Mouse (Mus musculus) G1E (cell line): ENCODE measurements around the gene Tank. TPM values are rescaled to one million over a fixed set of nuclear protein-coding genes. Genes with fewer than 3 reads are reported as not detected.

Experiments
- ATAC-seq: 2 replicates; pipeline ENCODE4 v1.8.0; 2016; ENCODE audit warnings: mild to moderate bottlenecking; ENCODE audit not compliant: insufficient number of reproducible peaks, poor library complexity, low FRiP score, severe bottlenecking; ENCODE audit errors: extremely low read depth
- DNase-seq: peaks from one replicate; pipeline ENCODE4 v3.0.0; 2012; ENCODE audit warnings: low spot score
- H3K27me3 ChIP-seq: 2 replicates; pipeline ENCODE4 v1.6.1; 2012; ENCODE audit warnings: mild to moderate bottlenecking, low read length, inconsistent platforms; ENCODE audit not compliant: insufficient read depth
- H3K36me3 ChIP-seq: replicated peaks from 2 replicates; pipeline ENCODE3; 2012; ENCODE audit warnings: mild to moderate bottlenecking, inconsistent platforms
- H3K4me1 ChIP-seq: 2 replicates; pipeline ENCODE4 v1.6.1; 2012; ENCODE audit warnings: low read depth, low read length, inconsistent platforms, mixed read lengths; ENCODE audit not compliant: insufficient read depth
- H3K4me3 ChIP-seq: 2 replicates; pipeline ENCODE4 v1.5.1; 2012; ENCODE audit warnings: low read depth, mild to moderate bottlenecking, inconsistent platforms, low read length, moderate library complexity, mixed read lengths
- H3K9me3 ChIP-seq: replicated peaks from 2 replicates; pipeline ENCODE4 v1.6.1; 2012; ENCODE audit warnings: inconsistent platforms
- CTCF ChIP-seq: IDR thresholded peaks from 2 replicates; pipeline ENCODE4 v1.5.1; 2012; ENCODE audit warnings: low read depth, low read length, inconsistent platforms, mixed read lengths
- GATA1 ChIP-seq: IDR thresholded peaks from 2 replicates; pipeline ENCODE4 v1.6.1; 2012; ENCODE audit warnings: borderline replicate concordance, low read length, inconsistent platforms, mixed read lengths
- GATA2 ChIP-seq: IDR thresholded peaks from 2 replicates; pipeline ENCODE4 v1.6.1; 2012; ENCODE audit warnings: low read depth, low read length, inconsistent platforms, borderline replicate concordance
- POLR2AphosphoS5 ChIP-seq: IDR thresholded peaks from 2 replicates; pipeline ENCODE4 v1.6.1; 2012; ENCODE audit warnings: low read depth, low read length, inconsistent platforms; ENCODE audit not compliant: insufficient replicate concordance
- TAL1 ChIP-seq: conservative IDR thresholded peaks from 2 replicates; pipeline ENCODE4 v1.6.1; 2012; ENCODE audit warnings: low read depth, low read length, inconsistent platforms, mixed read lengths
- polyA plus RNA-seq: library from polyadenylated mRNA; stranded (reverse); fragments of >175 nt; gene quantifications from 2 replicates; pipeline ENCODE4 v1.2.3, GENCODE M21; 2012
- total RNA-seq, 2 experiments: library from RNA; stranded (forward) in 1 of 2; stranded (reverse) in 1 of 2; fragments of 200-1000 nt in 1 of 2; fragments of >200 nt in 1 of 2; fragmentation: Nextera tagmentation in 1 of 2; gene quantifications; 2 replicates each; pipeline ENCODE4 v1.2.3; 2014 to 2017

The Tank gene
- total and polyA plus RNA-seq, 3 experiments = 4.6 to 126 (median 102) TPM

- Histone ChIP-seq H3K36me3 (no peaks in the 10 kb centered on the region), H3K27me3 (peaks cover 6% of the 10 kb centered on the region; the same call in 1 of the 2 replicates), H3K4me1 (peaks cover 4% of the 10 kb centered on the region; the same call in 1 of the 2 replicates), H3K4me3 (no peak overlapping the region), H3K9me3 (no peaks in the 10 kb centered on the region)
- no peak for DNase-seq
- no peak for ATAC-seq
- TF ChIP-seq GATA1 = no peak
- no peak for TF ChIP-seq TAL1
- no peak for TF ChIP-seq POLR2AphosphoS5
- TF ChIP-seq GATA2 = no peak
Observed at GRCm38 (mm10) chr2:61674555-61674954, 96.2 kb downstream of the Tank start.

GRCm38 (mm10) chr2:61681572-61681971 lies 103.2 kb downstream of the Tank start:
- no peak for TF ChIP-seq TAL1
- TF ChIP-seq GATA2 = no peak
- TF ChIP-seq GATA1 = no peak
- no peak for TF ChIP-seq POLR2AphosphoS5
- TF ChIP-seq CTCF = no peak
- DNase-seq = no peak
- Histone ChIP-seq H3K9me3 (no peaks in the 10 kb centered on the region), H3K27me3 (peaks cover 10% of the 10 kb centered on the region), H3K36me3 (no peaks in the 10 kb centered on the region), H3K4me1 (peaks cover under 1% of the 10 kb centered on the region; the same call in 1 of the 2 replicates), H3K4me3 (no peak overlapping the region)
- ATAC-seq = no peak

GRCm38 (mm10) chr2:61686533-61686932 lies 108.1 kb downstream of the Tank start:
- Histone ChIP-seq H3K4me1 (no peaks in the 10 kb centered on the region), H3K36me3 (no peaks in the 10 kb centered on the region), H3K4me3 (no peak overlapping the region), H3K9me3 (no peaks in the 10 kb centered on the region), H3K27me3 (peaks cover 8% of the 10 kb centered on the region)
- DNase-seq (no peak), ATAC-seq (no peak)
- TF ChIP-seq TAL1 = no peak
- no peak for TF ChIP-seq POLR2AphosphoS5
- no peak for TF ChIP-seq GATA1
- TF ChIP-seq GATA2 = no peak
- TF ChIP-seq CTCF = no peak

- Histone ChIP-seq H3K27me3 (peaks cover 8% of the 10 kb centered on the region), H3K4me3 (no peak overlapping the region), H3K4me1 (no peaks in the 10 kb centered on the region), H3K36me3 (no peaks in the 10 kb centered on the region), H3K9me3 (no peaks in the 10 kb centered on the region)
- ATAC-seq (no peak), DNase-seq (no peak)
- TF ChIP-seq GATA1 (no peak), CTCF (no peak), POLR2AphosphoS5 (no peak), TAL1 (no peak), GATA2 (no peak)
Observed at GRCm38 (mm10) chr2:61689086-61689485, 110.7 kb downstream of the Tank start.

Other genes with a start within 250 kb of the Tank start
- 154 and 164 TPM in 2 replicates for gene Psmd14, start 133.1 kb downstream of the Tank start, total RNA-seq (2014; fragmentation: Nextera tagmentation)
- gene Psmd14, start 133.1 kb downstream of the Tank start, total RNA-seq (2017) = 152 and 162 TPM in 2 replicates
- gene Psmd14, start 133.1 kb downstream of the Tank start, polyA plus RNA-seq = 5.1 and 16.5 TPM in 2 replicates
- 1.4 TPM in 1 of 2 replicates, not detected in the other for gene Tbr1, start 224.3 kb downstream of the Tank start, total RNA-seq (2014; fragmentation: Nextera tagmentation)
- 0.44 and 0.52 TPM in 2 replicates for gene Tbr1, start 224.3 kb downstream of the Tank start, total RNA-seq (2017)
- gene Tbr1, start 224.3 kb downstream of the Tank start, polyA plus RNA-seq = 0.08 and 0.11 TPM in 2 replicates